Mouse (Mus musculus) C2C12 (cell line): Measurements from ENCODE around the gene Hoxd13. TPM values are rescaled to one million over a fixed set of nuclear protein-coding genes. Genes with fewer than 3 reads are reported as not detected.

Experiments used
- H3K27me3 ChIP-seq: one replicate; pipeline ENCODE4 v1.6.1; 2011; ENCODE audit not compliant: control insufficient read depth, insufficient read depth, insufficient read length
- H3K36me3 ChIP-seq: one replicate; pipeline ENCODE4 v1.6.1; 2011; ENCODE audit not compliant: control insufficient read depth, insufficient read depth
- H3K4me3 ChIP-seq: one replicate; pipeline ENCODE4 v1.5.1; 2011; ENCODE audit warnings: mild to moderate bottlenecking, control low read depth; ENCODE audit not compliant: poor library complexity, insufficient read depth, severe bottlenecking
- H3K79me2 ChIP-seq: one replicate; pipeline ENCODE4 v1.6.1; 2011; ENCODE audit not compliant: control insufficient read depth, insufficient read depth
- H3K79me3 ChIP-seq: one replicate; pipeline ENCODE4 v1.6.1; 2011; ENCODE audit warnings: low read depth, control low read depth
- H3ac ChIP-seq: one replicate; pipeline ENCODE3; 2011; ENCODE audit warnings: low read depth; ENCODE audit not compliant: control insufficient read depth, insufficient read length
- CEBPB ChIP-seq: IDR thresholded peaks from one replicate; pipeline ENCODE4 v1.6.1; 2011; ENCODE audit warnings: low read depth, mild to moderate bottlenecking, control low read depth, moderate library complexity
- CTCF ChIP-seq: IDR thresholded peaks from one replicate; pipeline ENCODE4 v1.5.1; 2011; ENCODE audit not compliant: control insufficient read depth, insufficient read depth, insufficient read length
- FOSL1 ChIP-seq: IDR thresholded peaks from one replicate; pipeline ENCODE4 v1.8.0; 2011; ENCODE audit warnings: mild to moderate bottlenecking, low read length; ENCODE audit not compliant: poor library complexity, insufficient read depth, severe bottlenecking
- MAX ChIP-seq: IDR thresholded peaks from one replicate; pipeline ENCODE4 v1.6.1; 2011; ENCODE audit warnings: mild to moderate bottlenecking, control low read depth
- MYOD1 ChIP-seq: IDR thresholded peaks from one replicate; pipeline ENCODE4 v1.6.1; 2011; ENCODE audit warnings: low read depth; ENCODE audit not compliant: control insufficient read depth, insufficient read length
- MYOG ChIP-seq: IDR thresholded peaks from one replicate; pipeline ENCODE4 v1.6.1; 2011; ENCODE audit not compliant: control insufficient read depth, insufficient read length; ENCODE audit errors: extremely low read depth
- USF1 ChIP-seq: IDR thresholded peaks from one replicate; pipeline ENCODE4 v1.6.1; 2011; ENCODE audit warnings: low read depth, mild to moderate bottlenecking, control low read depth, moderate library complexity
- long read RNA-seq, 2 experiments: library from polyadenylated mRNA; unstranded; transcript quantifications; one replicate each; pipeline ENCODE4 v2.0.0; 2019 to 2020
- polyA plus RNA-seq: library from polyadenylated mRNA; unstranded; fragments of >200 nt; fragmentation: generic; extraction: Trizol; gene quantifications from one replicate; pipeline ENCODE4 v1.2.1, GENCODE M21; 2012; ENCODE audit warnings: missing spikeins

Hoxd13 gene
- polyA plus RNA-seq = not detected
- long read RNA-seq, experiment 1 = 0 reads
- long read RNA-seq, experiment 2 = 0 reads

DNA sequence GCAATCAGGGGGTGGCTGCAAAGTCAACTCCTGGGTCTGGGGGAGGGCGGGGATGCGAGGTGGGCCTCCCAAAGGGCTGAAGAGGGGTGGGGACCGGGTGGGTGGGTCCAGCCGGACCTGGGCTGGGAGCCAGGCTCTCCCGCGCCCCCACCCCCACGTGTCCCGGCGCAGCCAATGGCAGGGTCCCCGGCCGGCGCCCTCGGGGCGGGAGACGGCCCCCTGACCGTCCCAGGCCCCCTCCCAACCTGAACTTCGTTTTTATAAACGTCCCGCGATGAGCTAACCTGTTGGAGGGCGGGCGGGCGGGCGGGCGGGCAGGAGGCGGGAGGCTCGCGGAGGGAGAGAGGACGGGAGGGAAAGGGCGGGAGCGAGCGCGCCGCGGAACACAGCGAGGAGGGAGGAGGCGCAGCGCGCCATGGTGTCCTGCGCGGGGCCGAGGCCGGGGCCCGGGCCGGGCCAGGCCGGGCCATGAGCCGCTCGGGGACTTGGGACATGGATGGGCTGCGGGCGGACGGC lies at the start of gene Hoxd13:
Gene Hoxd13 (plus strand): TSS at position 469 of the 516 bp plus-strand sequence.
- peaks cover 36% of the 10 kb centered on the region for H3K27me3 ChIP-seq
- H3ac ChIP-seq = no peak within 1 kb of the TSS
- no peaks in the 10 kb centered on the region for H3K79me3 ChIP-seq
- no peak for TF ChIP-seq CTCF
- no peak for TF ChIP-seq MYOD1
- TF ChIP-seq MAX = no peak
- no peak for TF ChIP-seq FOSL1
- TF ChIP-seq USF1 = no peak
- TF ChIP-seq CEBPB = no peak
- TF ChIP-seq MYOG = no peak
- no peaks in the 10 kb centered on the region for H3K36me3 ChIP-seq
- no peaks in the 10 kb centered on the region for H3K79me2 ChIP-seq
- H3K4me3 ChIP-seq = no peak within 1 kb of the TSS

DNA sequence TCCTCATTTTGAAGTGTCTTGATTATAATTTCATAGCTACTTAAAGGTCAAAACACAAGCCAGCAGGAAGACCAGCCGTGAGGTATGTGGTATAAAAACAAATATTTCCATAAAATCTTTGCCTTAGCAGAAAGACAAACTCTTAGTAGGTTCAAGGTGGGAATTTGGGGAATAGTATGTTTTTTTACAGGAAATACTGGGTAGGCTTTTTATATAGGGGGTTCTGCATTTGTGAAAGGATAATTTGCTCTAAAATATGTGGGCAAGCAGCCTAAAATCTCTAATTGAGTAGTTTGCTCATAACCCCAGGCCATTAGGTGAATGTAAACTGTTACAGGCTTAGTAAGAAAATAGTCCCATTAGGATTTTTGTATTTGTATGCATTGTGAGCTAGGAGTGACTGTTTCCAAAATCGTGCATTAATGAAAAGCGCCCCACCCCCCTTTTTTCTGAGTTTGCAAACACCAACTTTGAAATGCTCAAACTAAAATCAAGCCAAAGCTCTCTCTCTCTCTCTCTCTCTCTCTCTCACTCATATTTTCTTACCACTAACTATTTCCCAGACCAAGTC lies 48.3 kb upstream of the Hoxd13 start:
- Histone ChIP-seq H3K4me3 (no peak overlapping the region), H3K27me3 (no peaks in the 10 kb centered on the region), H3ac (no peak overlapping the region), H3K36me3 (no peaks in the 10 kb centered on the region), H3K79me2 (no peaks in the 10 kb centered on the region), H3K79me3 (no peaks in the 10 kb centered on the region)
- TF ChIP-seq CTCF = no peak

DNA sequence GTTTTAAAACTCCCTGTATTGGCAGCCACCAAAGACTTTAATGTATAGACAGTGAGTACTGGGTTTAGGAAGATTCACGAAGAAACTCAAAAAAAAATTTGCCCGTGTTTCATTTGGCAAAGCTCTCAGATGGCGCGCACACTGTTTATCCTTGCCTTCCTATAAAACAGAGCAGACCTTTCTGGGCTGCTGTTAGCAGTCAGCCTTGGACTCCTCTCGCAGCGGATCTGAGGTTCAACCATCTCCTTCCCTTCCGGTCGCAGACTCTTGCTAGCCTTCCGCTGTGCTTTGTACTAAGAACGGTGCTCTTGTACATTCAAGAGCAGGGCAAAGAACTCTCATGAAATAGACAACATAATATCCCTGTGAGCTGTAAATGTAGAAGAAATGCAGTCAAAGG lies 47.7 kb upstream of the Hoxd13 start:
- Histone ChIP-seq H3K79me3 (no peaks in the 10 kb centered on the region), H3K4me3 (no peak overlapping the region), H3K27me3 (no peaks in the 10 kb centered on the region), H3K79me2 (no peaks in the 10 kb centered on the region), H3K36me3 (no peaks in the 10 kb centered on the region), H3ac (no peak overlapping the region)
- TF ChIP-seq MYOD1 = no peak
- TF ChIP-seq CTCF = no peak
- no peak for TF ChIP-seq MAX
- no peak for TF ChIP-seq FOSL1
- no peak for TF ChIP-seq CEBPB
- TF ChIP-seq MYOG = no peak
- no peak for TF ChIP-seq USF1

GRCm38 (mm10) chr2:74635412-74635811 lies 32.7 kb upstream of the Hoxd13 start:
- Histone ChIP-seq H3K36me3 (no peaks in the 10 kb centered on the region), H3K79me3 (no peaks in the 10 kb centered on the region), H3K79me2 (no peaks in the 10 kb centered on the region), H3ac (no peak overlapping the region), H3K4me3 (no peak overlapping the region), H3K27me3 (no peaks in the 10 kb centered on the region)
- TF ChIP-seq MYOG = no peak
- TF ChIP-seq CEBPB = no peak
- no peak for TF ChIP-seq CTCF
- TF ChIP-seq MAX = no peak
- TF ChIP-seq MYOD1 = no peak
- no peak for TF ChIP-seq USF1
- no peak for TF ChIP-seq FOSL1

GRCm38 (mm10) chr2:74642431-74642830 lies 25.7 kb upstream of the Hoxd13 start:
- Histone ChIP-seq H3K79me3 (no peaks in the 10 kb centered on the region), H3K27me3 (peaks cover 7% of the 10 kb centered on the region), H3ac (no peak overlapping the region), H3K4me3 (no peak overlapping the region), H3K36me3 (no peaks in the 10 kb centered on the region), H3K79me2 (no peaks in the 10 kb centered on the region)
- TF ChIP-seq MYOD1 = no peak
- no peak for TF ChIP-seq CTCF
- TF ChIP-seq MAX = no peak
- TF ChIP-seq MYOG = no peak
- TF ChIP-seq FOSL1 = no peak
- no peak for TF ChIP-seq CEBPB
- no peak for TF ChIP-seq USF1

DNA sequence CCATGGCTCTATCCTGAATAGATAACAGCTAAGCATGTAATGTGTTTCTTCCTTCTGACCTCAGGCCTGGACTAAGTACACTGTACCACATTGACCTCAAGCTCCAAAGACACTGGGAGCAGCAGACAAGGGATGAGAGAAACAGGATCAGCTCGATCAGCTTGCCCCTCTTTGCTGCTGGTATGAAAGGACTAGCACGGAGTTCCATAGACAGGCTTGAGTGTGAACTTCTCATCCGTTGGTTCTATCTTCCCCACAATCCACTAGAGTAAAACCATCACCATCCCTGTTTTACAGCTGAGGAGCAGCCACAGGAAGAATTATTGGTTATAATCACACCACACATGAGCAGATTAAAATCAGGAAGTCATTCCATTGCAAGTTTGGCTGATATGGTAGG lies 22.5 kb upstream of the Hoxd13 start:
- no peak for TF ChIP-seq CTCF
- TF ChIP-seq MAX = no peak
- TF ChIP-seq USF1 = no peak
- no peak for TF ChIP-seq MYOG
- no peak for TF ChIP-seq FOSL1
- no peak for TF ChIP-seq CEBPB
- no peak for TF ChIP-seq MYOD1
- H3K36me3 ChIP-seq = no peaks in the 10 kb centered on the region
- H3K79me2 ChIP-seq = no peaks in the 10 kb centered on the region
- H3K27me3 ChIP-seq = peaks cover 27% of the 10 kb centered on the region
- no peak overlapping the region for H3ac ChIP-seq
- H3K79me3 ChIP-seq = no peaks in the 10 kb centered on the region
- H3K4me3 ChIP-seq = no peak overlapping the region
